Mouse (Mus musculus) brown adipose tissue, adult 24 weeks (tissue): ENCODE measurements at regions not wholly inside any gene's neighbourhood (a gene's known extent, or its start where the extent isn't known, plus 50 kb on each side); places are given as distances from the start of the nearest gene placed in this dataset.

ENCODE experiments used
- H3K27ac ChIP-seq: fragments of 200-500 bp; replicated peaks from 2 replicates; pipeline ENCODE4 v1.5.1; 2012; ENCODE audit warnings: low read depth, mild to moderate bottlenecking, low read length
- H3K4me1 ChIP-seq: fragments of 200-500 bp; 2 replicates; pipeline ENCODE4 v1.6.1; 2012; ENCODE audit warnings: low read length, mixed read lengths; ENCODE audit not compliant: control insufficient read depth, insufficient read depth, insufficient read length
- H3K4me3 ChIP-seq: fragments of 200-500 bp; 2 replicates; pipeline ENCODE4 v1.5.1; 2012; ENCODE audit warnings: low read depth, mild to moderate bottlenecking, low read length, moderate library complexity; ENCODE audit not compliant: insufficient read depth

DNA sequence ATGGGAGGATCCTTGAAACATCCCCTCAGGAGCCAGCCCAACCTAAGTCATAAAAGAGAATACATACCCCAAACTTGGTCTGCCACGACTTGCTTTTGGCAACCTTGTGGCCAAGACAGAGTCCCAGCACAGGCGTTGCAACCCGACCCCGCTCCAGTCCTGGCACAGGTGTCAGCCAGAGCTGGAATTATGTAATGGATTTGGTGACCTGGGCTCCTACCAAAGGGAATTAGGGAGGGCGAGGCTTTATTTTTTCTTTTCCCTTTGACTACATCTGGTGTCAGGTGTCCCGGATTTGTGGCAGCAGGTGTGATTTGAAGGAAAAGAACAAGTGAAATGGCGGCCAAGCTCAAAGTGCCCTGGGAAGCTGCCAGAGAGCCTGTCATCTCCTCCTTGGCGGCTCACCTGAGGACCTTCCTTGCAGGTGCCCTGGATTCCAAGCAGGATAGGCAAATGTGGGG, 212.9 kb downstream of the Mef2c start:
- H3K4me1 ChIP-seq, result no peaks in the 10 kb centered on the region
- no peak overlapping the region for H3K4me3 ChIP-seq
- H3K27ac ChIP-seq, result no peak overlapping the region

DNA sequence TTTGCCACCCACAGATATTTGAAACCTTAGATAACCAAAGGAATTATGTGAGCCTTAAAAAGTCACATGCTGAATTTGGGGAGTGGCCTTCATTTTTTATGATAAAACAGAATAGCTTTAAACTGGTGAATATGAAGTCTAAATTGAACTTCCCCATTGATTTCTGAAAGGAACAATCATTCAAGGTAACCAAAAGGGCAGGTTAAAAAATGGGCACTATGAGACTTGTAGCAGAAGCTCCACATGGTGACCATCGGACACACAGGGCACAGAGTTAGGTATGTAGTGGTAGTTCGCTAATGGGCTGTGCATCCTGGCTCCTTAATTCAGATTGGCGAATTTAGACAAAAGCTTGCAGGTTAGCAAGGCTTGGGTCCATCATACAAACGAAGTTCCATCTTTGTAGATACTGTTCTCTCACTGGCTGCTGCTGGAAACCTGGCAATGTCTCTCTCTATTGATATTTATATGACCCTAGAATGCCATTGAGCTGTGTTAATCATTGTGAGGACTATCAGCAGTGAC, 213.9 kb downstream of the Mef2c start:
- Histone ChIP-seq H3K4me3 (no peak overlapping the region), H3K27ac (no peak overlapping the region), H3K4me1 (no peaks in the 10 kb centered on the region)

DNA sequence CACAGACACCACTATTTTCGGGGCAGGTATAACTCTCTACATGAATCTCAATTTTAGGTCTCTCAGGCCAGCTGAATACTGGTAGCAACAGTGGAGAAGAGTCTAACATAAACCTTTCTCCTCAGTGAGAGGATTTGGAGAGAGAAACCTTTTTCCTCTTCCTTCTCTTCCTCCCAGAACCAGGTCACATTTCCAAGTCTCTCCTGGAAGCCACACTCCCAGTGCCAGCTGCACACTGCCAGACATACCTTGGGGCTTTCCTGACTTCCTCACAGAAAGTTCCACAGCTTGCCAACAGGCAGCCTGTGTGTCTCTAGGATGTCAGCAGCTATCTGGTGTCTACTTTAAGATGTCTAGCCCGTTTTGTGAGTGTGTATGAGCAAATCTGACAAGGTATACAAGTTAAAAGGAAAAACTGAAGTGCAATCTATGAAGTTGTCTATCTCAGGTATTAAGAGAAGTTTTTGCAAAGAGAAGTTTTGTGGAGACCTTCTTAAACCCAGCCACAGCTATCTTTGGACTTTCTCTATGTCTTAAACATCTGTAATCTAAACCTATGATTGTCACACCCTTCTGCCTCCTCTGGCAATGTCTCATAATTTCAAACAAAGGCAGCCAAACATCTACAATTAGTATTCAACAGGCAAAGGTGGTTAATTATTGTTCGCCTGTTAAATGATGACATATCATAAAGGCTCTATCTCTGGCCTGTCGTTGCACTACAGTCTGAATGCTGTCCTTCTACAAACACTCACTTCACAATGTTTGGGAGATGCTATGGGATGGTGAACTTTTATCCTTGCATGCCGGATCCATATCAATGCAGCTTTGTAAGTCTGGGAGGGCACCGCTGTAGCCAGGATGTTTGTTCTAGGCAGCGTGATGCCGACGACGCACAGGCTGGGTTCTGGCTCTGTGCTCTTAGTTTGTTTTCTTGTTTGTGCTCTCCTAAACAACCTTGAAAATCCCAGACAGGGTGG, 214.9 kb downstream of the Mef2c start:
- H3K4me1 ChIP-seq, result no peaks in the 10 kb centered on the region
- no peak overlapping the region for H3K27ac ChIP-seq
- H3K4me3 ChIP-seq, result no peak overlapping the region

DNA sequence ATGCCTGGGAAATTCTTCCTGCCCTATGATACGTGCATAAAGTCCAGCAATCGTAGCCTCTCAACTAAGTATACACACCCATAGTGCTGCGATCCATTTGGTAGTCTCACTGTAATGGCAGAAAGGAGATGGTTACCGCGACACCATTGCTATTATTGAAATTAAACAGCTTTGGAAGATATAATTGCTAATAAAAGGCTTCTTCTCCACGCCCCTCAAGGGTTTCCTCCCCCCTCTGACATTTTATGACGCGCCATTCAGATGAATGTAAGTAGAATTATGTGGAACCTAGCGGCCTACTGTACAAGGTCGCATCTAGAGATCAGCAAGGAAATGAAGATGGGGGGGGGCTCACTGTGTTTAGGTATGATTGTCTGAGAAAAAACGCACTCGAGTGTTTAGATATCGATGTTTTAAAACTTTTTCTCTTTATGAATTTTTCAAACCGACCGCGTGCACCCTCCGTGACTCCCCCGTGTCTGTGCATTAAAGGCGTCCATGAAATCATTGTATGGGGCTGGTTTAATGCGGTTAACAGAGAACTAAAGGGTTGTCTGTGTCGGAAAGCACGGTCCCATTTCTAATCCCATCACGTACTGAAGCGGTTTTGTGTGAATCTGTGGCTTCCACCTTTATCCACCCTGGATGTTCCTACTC, 215.9 kb downstream of the Mef2c start:
- Histone ChIP-seq H3K4me3 (no peak overlapping the region), H3K27ac (no peak overlapping the region), H3K4me1 (no peaks in the 10 kb centered on the region)

DNA sequence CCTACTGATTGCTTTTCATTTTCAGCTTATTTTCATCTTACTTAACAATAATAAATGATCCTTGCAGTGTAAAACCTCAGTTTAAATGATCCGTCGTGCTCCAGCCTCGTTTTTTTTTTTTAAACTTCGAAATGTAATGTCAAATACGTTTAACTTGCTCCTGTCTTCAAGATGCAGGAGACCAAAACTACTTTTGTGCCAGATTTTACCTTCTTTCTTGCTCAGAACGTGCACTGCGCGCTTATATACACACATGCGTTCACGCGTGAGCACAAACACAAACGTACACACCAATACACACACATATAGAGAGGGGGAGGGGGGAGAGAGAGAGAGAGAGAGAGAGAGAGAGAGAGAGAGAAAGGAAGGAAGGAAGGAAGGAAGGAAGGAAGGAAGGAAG, 216.5 kb downstream of the Mef2c start:
- H3K27ac ChIP-seq, result no peak overlapping the region
- no peak overlapping the region for H3K4me3 ChIP-seq
- H3K4me1 ChIP-seq, result no peaks in the 10 kb centered on the region

DNA sequence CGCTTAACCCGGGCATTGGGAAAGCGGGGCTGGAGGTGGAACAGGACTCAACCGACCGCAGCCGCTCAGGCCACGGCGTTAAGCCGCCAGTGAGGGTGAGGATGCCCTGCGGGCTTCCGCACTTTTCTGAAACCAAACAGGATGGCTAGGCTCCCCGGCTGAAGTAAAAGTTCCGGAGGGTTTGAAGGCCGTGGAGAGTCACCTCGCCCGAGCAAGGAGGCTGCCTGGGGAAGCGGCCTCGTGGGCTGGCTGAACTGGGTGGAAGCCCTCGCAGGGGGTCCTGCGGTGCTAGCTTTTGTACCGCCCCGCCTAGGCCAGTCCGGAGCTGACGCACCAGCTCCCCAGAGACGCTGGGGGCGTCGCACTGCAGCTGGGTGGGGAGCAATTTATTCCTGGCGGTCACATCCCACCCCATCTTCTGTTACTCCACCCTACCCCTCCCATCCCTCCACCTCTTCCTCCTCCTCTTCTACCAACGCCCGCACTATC, 217.1 kb downstream of the Mef2c start:
- no peak overlapping the region for H3K4me3 ChIP-seq
- no peaks in the 10 kb centered on the region for H3K4me1 ChIP-seq
- no peak overlapping the region for H3K27ac ChIP-seq

DNA sequence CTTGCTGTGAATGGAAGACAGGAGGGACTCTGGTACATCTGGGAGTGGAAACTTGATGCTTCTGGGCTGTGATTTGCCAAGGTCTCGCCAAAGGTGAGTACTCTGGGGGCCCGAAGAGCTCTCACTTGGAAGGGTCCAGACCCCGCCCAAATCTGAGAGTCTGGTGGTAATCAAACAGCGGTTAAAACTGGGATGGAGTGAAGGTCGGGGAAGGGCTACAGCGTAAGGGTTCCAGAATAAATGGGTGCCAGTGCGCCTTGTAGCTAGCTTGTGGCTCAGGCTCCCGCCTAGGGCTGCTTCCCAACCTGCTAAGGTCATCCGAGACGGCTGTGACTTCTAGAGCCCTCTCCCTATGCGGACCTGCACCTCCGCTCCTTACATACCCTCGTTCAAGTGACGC, 217.7 kb downstream of the Mef2c start:
- no peaks in the 10 kb centered on the region for H3K4me1 ChIP-seq
- H3K4me3 ChIP-seq, result no peak overlapping the region
- no peak overlapping the region for H3K27ac ChIP-seq

DNA sequence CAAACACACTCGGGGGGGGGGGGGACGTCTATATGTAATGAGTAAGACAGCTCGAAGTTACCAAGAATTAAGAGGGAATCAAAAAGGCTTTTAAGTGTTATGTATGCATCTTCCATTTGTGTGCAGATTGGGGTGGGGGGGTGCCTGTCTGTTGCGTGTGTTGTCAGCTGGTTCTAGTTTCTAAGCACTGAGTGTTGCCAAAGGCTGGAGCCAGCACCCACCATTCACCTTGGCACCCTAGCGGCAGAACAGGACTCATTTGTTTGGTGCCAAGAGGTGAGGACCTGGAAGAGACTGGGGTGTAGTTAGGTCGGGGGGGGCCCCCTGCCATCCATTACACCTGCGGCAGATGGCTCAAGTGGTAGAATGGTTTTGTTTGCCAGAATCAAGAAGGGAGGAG, 218.4 kb downstream of the Mef2c start:
- Histone ChIP-seq H3K4me3 (no peak overlapping the region), H3K27ac (no peak overlapping the region), H3K4me1 (no peaks in the 10 kb centered on the region)

DNA sequence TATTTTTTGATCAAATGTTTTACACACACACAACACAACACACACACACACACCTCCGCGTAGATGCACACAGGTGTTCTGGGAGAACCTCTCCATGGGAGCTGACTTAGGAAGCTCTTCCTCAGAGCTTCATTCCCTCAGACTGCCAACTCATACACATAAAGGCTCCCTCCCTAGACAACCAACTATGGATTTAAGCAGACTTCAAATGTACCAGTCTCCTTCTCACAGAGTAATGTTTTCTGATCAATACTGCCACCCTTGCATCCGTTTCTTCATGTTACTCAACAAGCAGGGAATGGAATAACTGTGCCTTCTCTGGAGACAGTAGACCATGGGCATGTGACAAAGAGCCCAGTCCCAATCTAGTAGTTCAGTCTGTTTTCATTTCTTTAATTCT, 219.0 kb downstream of the Mef2c start:
- Histone ChIP-seq H3K4me3 (no peak overlapping the region), H3K4me1 (no peaks in the 10 kb centered on the region), H3K27ac (no peak overlapping the region)

DNA sequence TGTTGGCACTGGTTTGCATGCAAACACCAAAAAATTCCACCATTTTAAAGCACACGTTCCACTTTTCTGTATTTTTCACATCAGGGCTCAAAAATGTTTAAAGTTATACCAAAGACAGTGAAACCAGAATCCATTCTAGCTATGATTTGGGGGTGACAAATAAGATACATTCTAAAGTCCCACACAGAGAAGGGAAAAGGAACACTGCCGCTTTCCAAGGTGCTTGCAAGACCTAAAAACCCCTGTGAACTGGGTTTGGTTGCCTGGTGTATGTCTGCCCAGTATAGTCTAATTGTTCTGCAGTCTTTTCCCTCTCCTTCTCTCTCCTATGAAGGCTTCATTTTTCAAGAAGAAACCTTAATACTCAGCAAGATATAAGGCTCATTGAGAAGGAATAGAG, 219.6 kb downstream of the Mef2c start:
- no peak overlapping the region for H3K27ac ChIP-seq
- H3K4me1 ChIP-seq, result no peaks in the 10 kb centered on the region
- no peak overlapping the region for H3K4me3 ChIP-seq

DNA sequence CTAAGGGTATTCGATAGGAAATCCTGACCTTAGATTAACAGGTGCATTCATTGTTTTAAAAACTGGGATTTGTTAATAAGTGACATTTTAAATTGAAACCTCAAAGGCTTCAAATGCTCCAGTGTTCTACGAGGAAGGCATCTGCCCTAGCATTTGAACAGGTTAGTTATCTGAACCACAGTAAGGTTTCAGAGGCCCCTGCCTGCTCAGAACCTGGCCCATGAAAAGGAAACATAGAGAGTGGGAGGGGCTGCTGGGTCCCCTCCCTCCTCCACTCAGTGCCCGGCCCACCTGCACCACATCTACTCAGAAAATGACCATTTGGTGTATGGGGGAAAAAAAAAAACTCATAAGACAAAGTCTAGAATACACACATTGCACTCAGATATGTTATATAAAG, 220.4 kb downstream of the Mef2c start:
- H3K4me1 ChIP-seq, result no peaks in the 10 kb centered on the region
- H3K27ac ChIP-seq, result no peak overlapping the region
- no peak overlapping the region for H3K4me3 ChIP-seq

DNA sequence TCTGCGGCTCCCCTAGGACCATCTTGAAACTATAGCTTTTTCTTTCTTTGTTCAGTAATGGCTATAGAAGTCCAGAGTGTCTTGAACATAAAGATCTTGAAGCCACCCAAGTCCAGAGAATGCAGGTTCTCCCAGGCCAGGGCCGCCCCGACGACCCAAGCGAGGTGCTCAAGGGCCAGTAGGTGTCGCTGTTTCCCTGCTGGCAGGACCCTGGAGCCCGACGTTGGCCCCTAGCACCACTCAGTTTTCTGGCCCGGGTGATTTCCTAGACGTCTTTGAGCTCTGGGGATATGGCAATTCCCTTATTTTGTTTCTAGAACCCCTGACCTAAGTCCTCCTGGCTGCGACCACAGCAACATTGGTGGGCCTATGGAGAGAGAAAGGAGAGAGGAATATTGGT, 221.2 kb downstream of the Mef2c start:
- H3K4me3 ChIP-seq, result no peak overlapping the region
- no peak overlapping the region for H3K27ac ChIP-seq
- H3K4me1 ChIP-seq, result no peaks in the 10 kb centered on the region; the same call in 1 of the 2 replicates

DNA sequence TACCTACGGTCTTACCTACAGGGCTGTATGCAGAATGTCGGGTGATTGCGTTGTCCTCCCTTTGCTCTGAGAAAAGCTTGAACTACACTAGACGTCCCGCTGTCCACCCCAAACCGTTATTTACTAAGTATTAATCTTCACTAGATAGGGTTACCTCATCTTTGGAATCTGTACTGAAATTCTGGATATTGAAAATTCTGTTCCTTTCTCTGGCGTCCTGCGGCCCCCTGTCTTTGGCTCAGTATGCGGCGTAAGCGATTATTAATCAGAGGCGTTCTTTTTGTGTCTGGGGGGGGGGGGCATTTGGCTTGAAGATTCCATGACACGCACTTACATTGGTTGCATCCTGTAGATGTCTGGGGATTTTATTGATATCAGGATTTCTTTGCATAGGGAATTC, 222.0 kb downstream of the Mef2c start:
- no peak overlapping the region for H3K27ac ChIP-seq
- H3K4me3 ChIP-seq, result no peak overlapping the region
- no peaks in the 10 kb centered on the region; the same call in 1 of the 2 replicates for H3K4me1 ChIP-seq

DNA sequence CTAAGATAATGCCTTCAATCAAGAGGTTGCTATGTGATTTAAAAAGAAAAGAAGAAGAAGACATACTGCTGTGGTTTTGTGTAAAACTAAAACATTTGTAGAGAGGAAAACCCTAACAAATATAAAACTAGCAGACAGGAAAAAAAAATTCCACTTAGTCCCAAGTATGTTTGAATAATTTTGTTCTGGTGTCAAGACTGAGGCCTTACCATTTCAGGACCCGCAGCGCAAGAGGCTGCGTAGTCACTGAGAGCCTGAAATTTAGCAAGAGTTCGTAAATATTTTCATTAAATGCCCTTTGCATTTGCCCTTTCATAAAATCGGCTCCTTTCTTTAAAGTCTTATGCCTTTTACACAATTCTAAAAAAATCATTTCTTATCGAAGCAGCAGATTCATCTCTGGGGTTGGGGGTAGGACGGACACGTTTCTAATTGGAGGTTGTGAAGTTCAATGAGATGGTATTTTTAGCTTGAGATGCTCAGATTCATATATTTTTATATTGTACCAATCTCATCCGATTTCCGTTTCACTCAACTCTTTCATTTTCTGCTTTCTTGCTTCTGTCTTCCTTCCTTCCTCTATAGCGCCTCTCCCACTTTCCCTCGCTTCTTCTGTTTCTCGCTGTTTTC, 222.6 kb downstream of the Mef2c start:
- H3K4me3 ChIP-seq, result no peak overlapping the region
- H3K4me1 ChIP-seq, result no peaks in the 10 kb centered on the region; the same call in 1 of the 2 replicates
- no peak overlapping the region for H3K27ac ChIP-seq
